Mouse (Mus musculus) lung, postnatal 36 days (tissue): ENCODE data around the gene Dhrs11.

ENCODE experiments used
- DNase-seq: peaks from one replicate; pipeline ENCODE4 v3.0.0; 2022; ENCODE audit warnings: mixed read lengths

Gene Dhrs11

GRCm38 (mm10) chr11:84822487-84822886 is 6.3 kb downstream of the Dhrs11 start:
- DNase-seq: no peak

GRCm38 (mm10) chr11:84821131-84821770 is 7.5 kb downstream of the Dhrs11 start:
- no peak for DNase-seq

- peak; percentile 98 for DNase-seq
Measured at GRCm38 (mm10) chr11:84818961-84819692, 9.7 kb downstream of the Dhrs11 start, which contains the start of gene Mrm1. Gene Mrm1, minus strand, starts transcription at chr11:84819515.

DNA sequence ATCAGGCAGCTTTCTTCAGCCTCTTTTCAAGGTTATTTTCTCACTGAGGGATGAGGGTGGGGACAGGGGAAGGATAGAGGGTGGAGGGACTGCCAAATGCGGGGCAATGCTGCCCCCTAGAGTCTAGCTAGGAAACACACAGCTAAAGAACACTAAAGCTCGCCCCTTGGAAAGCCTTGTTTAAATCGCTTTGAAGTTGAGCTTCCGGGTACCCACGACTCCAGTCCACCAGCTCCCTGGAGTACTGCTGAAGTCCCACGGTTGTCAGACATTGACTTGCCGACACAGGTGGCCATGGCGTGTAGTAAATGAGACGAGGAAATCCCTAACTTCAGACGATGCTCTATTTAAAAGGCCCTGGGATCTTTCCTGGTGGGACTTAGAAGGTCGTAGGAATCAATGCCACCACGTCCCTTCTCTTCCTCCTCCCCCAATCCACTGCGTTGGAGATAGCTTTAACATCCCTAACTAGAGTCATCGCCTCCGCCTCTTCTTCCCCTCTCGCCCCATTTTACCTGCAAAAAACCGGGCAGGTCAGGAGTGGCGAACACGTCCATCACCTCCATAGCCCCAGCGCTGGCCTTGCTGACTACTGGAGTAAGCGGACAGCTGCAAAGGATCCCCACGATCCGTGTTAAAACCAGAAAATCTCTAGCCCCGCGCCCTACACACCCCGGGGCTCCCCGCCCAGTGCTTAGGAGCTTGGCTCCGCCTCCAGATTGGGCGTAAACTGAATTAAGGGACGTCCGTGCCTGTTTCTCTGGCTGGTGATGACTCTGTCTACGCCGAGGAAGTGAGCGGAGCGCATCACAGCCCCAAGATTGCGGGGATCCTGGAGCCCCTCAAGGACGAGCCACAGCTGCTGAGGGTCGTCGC is 10.5 kb downstream of the Dhrs11 start:
- peak; percentile 90 for DNase-seq

- peak; percentile 30 for DNase-seq
Measured at GRCm38 (mm10) chr11:84817362-84817761, 11.4 kb downstream of the Dhrs11 start.

DNA sequence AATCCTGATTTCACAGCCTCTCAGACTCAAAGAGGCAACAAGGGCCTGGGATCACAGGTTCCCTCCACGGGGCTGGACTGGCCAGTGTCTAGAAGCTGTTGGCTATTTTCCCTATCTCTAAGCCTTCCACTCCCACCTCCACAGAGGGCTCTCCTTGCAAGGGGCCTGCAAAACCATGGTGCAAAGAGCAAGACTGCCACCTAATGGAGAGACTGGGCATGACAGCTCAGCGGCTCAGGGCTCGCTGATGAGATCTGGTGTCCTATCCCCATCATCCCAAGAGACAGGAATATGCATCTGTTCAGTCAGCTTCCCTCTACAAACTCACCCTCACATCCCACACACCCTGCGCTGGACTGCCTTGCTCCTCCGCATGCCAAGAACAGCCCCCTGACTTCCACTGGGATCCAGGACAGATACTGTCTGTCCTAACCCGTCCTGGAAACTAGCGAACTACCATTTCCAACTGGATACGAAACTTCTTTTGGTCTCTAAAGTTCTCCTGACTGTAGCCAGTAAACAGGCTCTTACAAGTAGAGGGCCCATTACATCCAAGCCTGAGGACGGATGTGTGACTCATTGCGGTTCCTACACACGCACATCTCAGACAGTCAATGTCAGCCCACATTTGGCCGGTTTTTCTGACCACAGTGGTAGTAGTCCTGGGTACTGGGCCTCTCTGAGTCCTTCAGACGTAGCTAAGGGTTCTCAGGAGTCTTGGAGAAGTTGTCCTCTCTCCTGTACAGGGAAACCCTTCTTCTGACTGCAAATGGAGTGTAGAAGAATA is 14.9 kb downstream of the Dhrs11 start:
- DNase-seq: peak; percentile 77

DNA sequence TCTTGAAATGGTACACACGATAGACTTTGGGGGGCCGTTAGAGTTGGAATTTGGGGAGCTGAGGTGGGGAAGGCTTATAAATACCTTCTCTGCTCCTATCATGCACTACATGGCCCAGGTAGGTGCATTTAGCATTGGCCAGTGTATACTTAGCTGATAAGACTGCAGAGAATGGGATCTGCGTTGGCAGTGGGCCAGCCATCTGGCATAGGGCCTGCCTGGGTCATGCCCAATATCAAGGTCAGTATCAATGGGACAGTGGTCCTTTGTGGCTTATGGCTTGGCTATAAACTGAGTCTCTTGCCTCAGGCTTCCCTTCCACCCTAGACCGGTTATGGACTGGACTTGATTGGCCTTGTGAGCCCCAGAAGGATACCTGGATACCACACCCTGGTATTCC is 24.4 kb downstream of the Dhrs11 start:
- no peak for DNase-seq

- DNase-seq: peak; percentile 75
Measured at GRCm38 (mm10) chr11:84797627-84798353, 31.0 kb downstream of the Dhrs11 start.

- DNase-seq: no peak
Measured at GRCm38 (mm10) chr11:84797026-84797425, 31.8 kb downstream of the Dhrs11 start.

DNA sequence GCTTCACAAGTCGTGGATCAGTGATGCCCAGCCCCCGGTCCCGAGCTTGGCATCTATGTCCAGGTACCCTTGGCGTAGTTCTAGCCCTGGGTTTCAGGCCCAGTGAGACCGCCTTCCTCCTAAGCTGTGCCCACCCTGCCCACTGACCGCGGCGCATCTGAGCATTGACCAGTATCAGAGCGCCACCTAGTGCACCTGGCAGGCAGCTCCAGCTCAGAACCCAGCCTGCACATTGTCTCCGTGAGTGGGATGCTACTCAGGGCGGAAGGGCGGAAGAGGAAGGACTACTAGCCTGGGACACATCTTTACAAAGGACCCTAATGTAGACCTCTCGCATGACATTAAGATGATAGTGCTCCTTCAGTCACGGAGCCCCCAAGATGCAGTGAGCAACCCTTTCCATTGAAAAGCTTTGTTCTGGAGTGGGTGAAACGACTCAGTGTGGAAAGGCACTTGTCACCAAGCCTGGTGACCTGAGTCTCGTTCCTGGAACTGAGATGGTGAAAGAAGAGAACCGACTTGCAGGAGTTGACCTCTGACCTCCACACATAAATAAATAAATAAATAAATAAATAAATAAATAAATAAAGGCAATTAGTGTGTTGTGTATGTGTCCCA is 34.2 kb downstream of the Dhrs11 start:
- peak; percentile 62 for DNase-seq

- DNase-seq: no peak
Measured at GRCm38 (mm10) chr11:84793545-84793944, 35.2 kb downstream of the Dhrs11 start.

- DNase-seq: no peak
Measured at GRCm38 (mm10) chr11:84790383-84790782, 38.4 kb downstream of the Dhrs11 start.

DNA sequence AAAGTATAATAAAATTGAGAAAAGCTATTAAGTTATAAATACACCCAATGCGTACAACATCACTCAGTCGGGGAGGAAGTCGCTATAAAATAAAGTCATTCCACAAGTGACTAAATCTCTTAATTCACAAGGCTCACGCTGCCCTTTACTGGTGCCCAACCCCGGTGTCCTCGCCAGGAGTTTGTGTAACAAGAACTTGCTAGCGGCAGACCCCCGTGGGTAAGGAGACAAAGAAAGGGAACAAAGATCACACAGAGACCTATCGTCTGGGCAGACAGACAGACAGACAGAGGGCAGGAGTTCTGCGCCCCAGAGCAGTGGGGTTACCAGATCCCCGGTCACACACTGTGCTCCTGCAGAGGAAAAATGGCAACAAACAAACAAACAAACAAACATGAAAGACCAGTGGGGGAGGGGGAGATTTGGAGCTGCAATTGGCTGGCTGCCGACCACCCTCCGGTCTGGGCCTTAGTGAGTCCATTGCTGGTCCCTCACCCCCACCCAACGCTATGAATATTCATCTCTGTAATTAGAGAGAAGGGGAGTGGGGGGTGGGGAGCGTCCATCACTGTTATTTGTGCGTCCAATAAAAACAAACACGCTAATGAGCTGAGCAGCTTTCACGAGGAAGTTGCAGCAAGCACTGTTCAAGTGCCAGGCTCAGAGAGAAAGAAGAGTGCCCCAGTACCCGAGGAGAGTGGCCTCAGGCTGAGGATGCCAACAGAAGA is 48.5 kb downstream of the Dhrs11 start:
- DNase-seq: no peak

DNA sequence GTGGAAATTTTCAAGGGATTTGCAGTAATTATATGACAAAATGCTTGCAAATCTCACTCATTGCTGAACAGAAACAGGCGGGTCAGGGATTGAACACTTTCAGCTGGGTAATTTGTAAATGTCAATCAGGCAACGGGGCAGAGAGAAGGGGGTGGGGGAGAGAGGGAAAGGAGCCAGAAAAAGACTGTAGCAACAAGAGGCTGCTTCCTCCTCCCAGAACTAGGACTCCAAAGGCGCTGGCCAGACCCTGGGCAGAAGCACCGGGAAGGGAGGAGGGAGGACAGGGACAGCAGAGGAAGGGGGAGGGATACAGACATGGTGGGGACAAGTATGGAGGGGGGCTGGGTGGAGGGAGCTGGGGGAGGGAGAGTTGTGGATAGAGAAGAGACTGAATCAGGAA is 53.2 kb downstream of the Dhrs11 start:
- no peak for DNase-seq

GRCm38 (mm10) chr11:84774870-84775514 is 53.8 kb downstream of the Dhrs11 start:
- DNase-seq: no peak
